In genomic region chr13:45524305-45524704, GRCm38 (mm10) we compare ENCODE assay signal across 9 mouse cellular contexts. TPM values are rescaled to one million over a fixed set of nuclear protein-coding genes. Genes with fewer than 3 reads are reported as not detected.
DNase-seq lines count a peak whose midpoint lies in the region; ATAC-seq and TF ChIP-seq lines count a peak whose summit lies in the region.
"Had no signal": no experiment of that assay in that cellular context is flagged by ENCODE, and none has a peak within 500 bp of the region (broad histone marks: within the 10 kb centered on the region; RNA-seq: fewer than 3 reads in every experiment).

No protein-coding gene starts in this region.

- TF ChIP-seq POLR2A in kidney, adult 2 months (IDR thresholded peaks at IDR 0.05; ENCODE audit: low read depth, low read length), result no peak
- no peak for TF ChIP-seq POLR2A in lung, adult 2 months (IDR thresholded peaks at IDR 0.05; ENCODE audit: borderline replicate concordance, extremely low read depth, low read depth, low read length)

- no peak for TF ChIP-seq CTCF in kidney, adult 2 months (conservative IDR thresholded peaks at IDR 0.05; ENCODE audit: insufficient read depth, insufficient read length, low read depth, low read length)
- TF ChIP-seq CTCF in lung, adult 2 months (IDR thresholded peaks at IDR 0.05; ENCODE audit: insufficient read depth, low read length), result no peak

- no peaks in the 10 kb centered on the region for H3K9me3 ChIP-seq in limb, embryonic 10.5 days (replicated peaks)
- H3K9me3 ChIP-seq in forebrain, embryonic 16.5 days (ENCODE audit: control insufficient read depth, low read length), result no peaks in the 10 kb centered on the region
- H3K9me3 ChIP-seq: forebrain, embryonic 13.5 days had no signal

- no peak overlapping the region for H3K4me3 ChIP-seq in kidney, adult 2 months (ENCODE audit: insufficient read depth, low read depth, low read length)
- no peak overlapping the region for H3K4me3 ChIP-seq in limb, embryonic 10.5 days
- H3K4me3 ChIP-seq in lung, adult 2 months (replicated peaks; ENCODE audit: extremely low read depth, low read depth, low read length), result no peak overlapping the region
- H3K4me3 ChIP-seq in forebrain, embryonic 16.5 days (replicated peaks; ENCODE audit: low read length), result no peak overlapping the region
- H3K4me3 ChIP-seq: forebrain, embryonic 13.5 days had no signal

- peaks cover 25% of the 10 kb centered on the region for H3K4me1 ChIP-seq in kidney, adult 2 months (ENCODE audit: control insufficient read depth, insufficient read depth, low read length)
- H3K4me1 ChIP-seq in limb, embryonic 10.5 days, result peaks cover 10% of the 10 kb centered on the region; the same call in 1 of the 2 replicates
- no peaks in the 10 kb centered on the region for H3K4me1 ChIP-seq in lung, adult 2 months (ENCODE audit: control insufficient read depth, insufficient read depth, low read length)
- H3K4me1 ChIP-seq in forebrain, embryonic 16.5 days (replicated peaks; ENCODE audit: control insufficient read depth, insufficient read depth, low read length), result peaks cover 8% of the 10 kb centered on the region

- ATAC-seq in forebrain, embryonic 16.5 days, result no peak
- ATAC-seq: forebrain, embryonic 13.5 days had no signal

- no peak overlapping the region for H3K4me2 ChIP-seq in forebrain, embryonic 16.5 days (ENCODE audit: low read length)
- H3K4me2 ChIP-seq: forebrain, embryonic 13.5 days had no signal

- peaks cover 2% of the 10 kb centered on the region for H3K36me3 ChIP-seq in kidney, adult 2 months (ENCODE audit: control insufficient read depth, insufficient read depth, low read length)
- peaks cover 3% of the 10 kb centered on the region; the same call in 1 of the 2 replicates for H3K36me3 ChIP-seq in limb, embryonic 10.5 days
- no peaks in the 10 kb centered on the region for H3K36me3 ChIP-seq in forebrain, embryonic 16.5 days (ENCODE audit: control insufficient read depth, insufficient read depth)

- no peaks in the 10 kb centered on the region for H3K27me3 ChIP-seq in kidney, adult 2 months (replicated peaks; ENCODE audit: control insufficient read depth, insufficient read depth, low read length)
- H3K27me3 ChIP-seq in limb, embryonic 10.5 days (ENCODE audit: low read depth, poor library complexity, severe bottlenecking), result no peaks in the 10 kb centered on the region
- no peaks in the 10 kb centered on the region for H3K27me3 ChIP-seq in forebrain, embryonic 16.5 days (replicated peaks; ENCODE audit: control insufficient read depth, insufficient read depth, low read length)
- H3K27me3 ChIP-seq: forebrain, embryonic 13.5 days had no signal

- 28% methylated on average over 3 of the region's 3 CpGs for WGBS in kidney, adult 2 months
- WGBS in limb, embryonic 10.5 days, result 58% methylated on average over 3 of the region's 3 CpGs
- 49% methylated on average over 3 of the region's 3 CpGs for WGBS in lung, adult 2 months
- 62% methylated on average over 3 of the region's 3 CpGs for WGBS in forebrain, embryonic 16.5 days

- DNase-seq in gastrocnemius, adult 18-20 months (ENCODE audit: low spot score), result peak; percentile 71
- no peak for DNase-seq in gastrocnemius, postnatal 10 days
- peak; percentile 57 for DNase-seq in 3T3-L1 (ENCODE audit: low read depth, low spot score)
- peak; percentile 78 for DNase-seq in cerebellum, adult 18-20 months
- peak; percentile 80 for DNase-seq in kidney, adult 2 months
- no peak for DNase-seq in limb, embryonic 10.5 days (ENCODE audit: low spot score)
- no peak for DNase-seq in lung, adult 2 months

- H3K27ac ChIP-seq in kidney, adult 2 months (ENCODE audit: insufficient read depth, low read depth, low read length), result peak overlapping the region; percentile 97
- H3K27ac ChIP-seq in limb, embryonic 10.5 days, result no peak overlapping the region
- no peak overlapping the region for H3K27ac ChIP-seq in forebrain, embryonic 16.5 days (ENCODE audit: low read length)
- H3K27ac ChIP-seq: forebrain, embryonic 13.5 days had no signal

- no peak overlapping the region for H3K9ac ChIP-seq in forebrain, embryonic 16.5 days (replicated peaks; ENCODE audit: low read depth, low read length)
- H3K9ac ChIP-seq: forebrain, embryonic 13.5 days had no signal

RNA-seq across cellular contexts. Expression of gene Gmpr, which starts 17.1 kb away (rescaled TPM):
- 100 to 1,000 TPM; 180 to 190 TPM for total RNA-seq in gastrocnemius, adult 18-20 months (2021)
- total RNA-seq in gastrocnemius, postnatal 10 days (2021), result 100 to 1,000 TPM; 163 to 170 TPM
- 128 and 131 TPM in 2 replicates for polyA plus RNA-seq in kidney, adult 2 months (2012; rRNA removed)
- polyA plus RNA-seq in limb, embryonic 10.5 days (2016; fragmentation: Nextera tagmentation; extraction: Ambion mirVana), result 25.2 and 27.8 TPM in 2 replicates
- polyA plus RNA-seq in lung, adult 2 months (2012; rRNA removed), result 21.9 and 30.8 TPM in 2 replicates
- 20.3 and 25.9 TPM in 2 replicates for polyA plus RNA-seq in forebrain, embryonic 16.5 days (2015; fragmentation: Nextera tagmentation; extraction: Ambion mirVana)

Comparison
In these comparisons a context has a peak if more than half of its experiments do, and no peak if none do; other contexts are left out.
1. DNase-seq: peak in gastrocnemius, adult 18-20 months (single experiment), 3T3-L1 (single experiment), cerebellum, adult 18-20 months (2 of 2) and kidney, adult 2 months (single experiment); none in gastrocnemius, postnatal 10 days (single experiment), limb, embryonic 10.5 days (single experiment) and lung, adult 2 months (single experiment).